Mouse (Mus musculus): ENCODE results near the gene Cryab.

The Cryab gene

GRCm38 (mm10) chr9:50751323-50751722, at the start of gene Cryab:
Gene Cryab, plus strand, starts transcription at chr9:50751325.
- in situ Hi-C loops (cut with MboI): no loop called here

DNA sequence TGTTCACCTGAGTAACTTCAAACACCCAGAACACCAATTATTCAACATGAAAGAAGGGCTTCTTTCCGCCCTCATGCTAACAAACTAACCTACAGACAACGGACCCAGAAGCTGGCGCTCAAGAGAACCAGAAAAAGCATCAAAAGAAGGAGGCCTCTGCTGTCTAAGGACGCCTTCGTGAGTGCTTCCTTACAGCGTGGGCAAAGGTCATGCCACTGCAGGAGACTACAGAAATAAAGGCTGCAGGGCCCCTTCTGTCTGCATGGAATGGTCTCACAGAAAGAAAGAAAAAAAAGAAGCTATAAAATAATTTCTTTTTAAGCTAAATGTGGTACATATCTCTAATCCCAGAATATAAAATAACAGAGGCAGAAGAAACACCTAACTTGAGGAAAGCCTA, 46.2 kb upstream of the Cryab start:
- in situ Hi-C loops (cut with MboI): no loop called here

GRCm38 (mm10) chr9:50709108-50709507, 42.0 kb upstream of the Cryab start:
- in situ Hi-C loops (cut with MboI): no loop called here

DNA sequence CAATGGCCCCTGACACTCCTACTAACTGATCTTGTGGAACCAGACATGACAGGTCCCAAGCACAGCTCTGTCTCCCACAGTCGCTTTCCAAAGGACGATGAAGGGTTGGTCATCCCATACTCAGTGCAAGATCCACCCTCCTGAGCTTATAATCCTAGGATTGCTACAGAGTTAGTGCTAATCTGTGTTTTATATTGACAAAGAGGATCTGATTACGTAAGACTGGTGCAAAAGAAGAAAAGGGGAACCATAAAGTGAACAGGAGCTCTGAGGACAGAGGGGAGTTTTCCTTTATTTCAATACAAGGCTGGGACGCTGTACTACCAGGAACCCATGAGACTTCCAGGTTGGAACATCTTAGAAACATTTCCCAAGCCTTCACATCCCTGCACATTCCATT, 39.8 kb upstream of the Cryab start:
- in situ Hi-C loops (cut with MboI): no loop called here

- in situ Hi-C loops (cut with MboI): no loop called here
These were observed 36.9 kb upstream of the Cryab start for GRCm38 (mm10) chr9:50714188-50714587.

GRCm38 (mm10) chr9:50718878-50719277, 32.2 kb upstream of the Cryab start:
- in situ Hi-C loops (cut with MboI): no loop called here

DNA sequence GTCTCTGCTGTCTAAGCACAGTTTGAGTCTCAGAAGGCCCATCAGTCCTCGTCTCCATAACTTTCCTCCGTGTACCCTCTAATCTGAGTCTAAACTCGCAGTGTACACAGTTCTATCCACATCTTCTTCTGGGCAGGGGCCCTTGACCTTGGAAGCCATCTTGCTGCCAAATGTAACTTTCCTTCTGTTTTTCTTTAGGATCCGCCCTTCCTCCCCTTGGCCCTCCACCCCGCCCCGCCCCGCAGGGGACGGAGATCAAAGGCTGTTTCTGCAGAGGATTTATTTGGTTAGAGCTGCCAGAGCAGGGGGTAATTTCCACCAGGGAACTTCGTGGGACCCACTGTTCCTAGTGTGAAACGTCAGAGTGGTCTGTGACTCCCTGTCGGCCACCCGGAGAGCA, 30.1 kb upstream of the Cryab start:
- in situ Hi-C loops (cut with MboI): no loop called here

DNA sequence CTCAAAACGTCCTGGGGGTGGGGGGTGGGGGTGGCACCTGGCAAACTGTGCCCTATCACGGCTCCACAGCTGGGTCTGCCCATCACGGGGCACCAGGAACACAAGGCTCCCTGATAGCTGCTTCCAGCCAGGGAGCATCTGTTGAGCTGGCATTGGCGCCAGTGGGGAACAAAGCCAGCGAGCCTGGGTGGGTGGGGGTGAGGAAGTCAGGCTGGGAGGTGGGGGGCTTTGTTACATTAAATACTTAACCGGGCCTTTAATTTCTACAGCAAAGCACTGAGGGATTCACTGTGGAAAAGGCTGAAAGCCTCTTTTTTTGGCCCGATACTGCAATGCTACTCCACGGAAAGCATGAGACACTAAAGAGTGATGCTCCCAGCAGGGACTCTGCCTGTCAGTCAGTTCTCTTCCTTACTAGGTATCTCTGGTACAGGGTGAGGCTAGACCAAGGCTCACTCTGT, 28.6 kb upstream of the Cryab start:
- in situ Hi-C loops (cut with MboI): no loop called here

DNA sequence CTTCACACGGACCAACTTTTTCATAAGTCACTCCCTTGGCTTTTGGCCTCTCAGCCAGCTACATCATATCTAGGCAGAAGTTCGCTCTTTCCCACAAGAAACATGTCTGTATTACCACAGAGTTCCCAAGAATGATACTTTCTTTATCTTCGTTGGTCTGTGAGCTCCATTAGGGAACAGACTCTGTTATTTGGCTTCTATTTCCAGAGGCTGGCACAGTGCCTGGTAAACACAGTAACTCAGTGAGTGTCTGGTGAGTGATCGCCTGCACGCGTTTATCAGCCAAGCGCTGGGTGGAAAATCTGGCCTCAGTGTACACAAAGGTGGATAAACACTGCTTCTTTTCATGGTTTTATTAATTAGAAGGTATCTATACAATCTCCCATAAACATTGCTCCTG, 27.7 kb upstream of the Cryab start:
- in situ Hi-C loops (cut with MboI): no loop called here

DNA sequence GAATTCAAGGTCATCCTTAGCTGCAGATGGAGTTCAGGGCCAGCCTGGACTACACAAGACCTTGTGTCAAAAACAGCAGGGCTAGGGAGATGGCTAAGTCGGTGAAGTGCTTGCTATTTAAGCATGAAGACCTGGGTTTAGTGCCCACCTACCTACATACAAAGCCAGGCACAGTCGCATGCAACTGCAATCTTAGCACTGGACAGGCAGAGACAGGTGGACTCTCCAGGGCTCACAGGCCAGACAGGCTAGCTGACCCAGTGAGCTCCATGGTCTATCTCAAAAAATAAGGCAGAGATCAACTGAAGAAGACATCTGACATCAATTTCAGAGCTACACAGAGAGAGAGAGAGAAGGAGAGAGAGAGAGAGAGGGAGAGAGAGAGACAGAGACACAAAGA, 27.0 kb upstream of the Cryab start:
- in situ Hi-C loops (cut with MboI): no loop called here

GRCm38 (mm10) chr9:50724661-50725330, 26.3 kb upstream of the Cryab start:
- in situ Hi-C loops (cut with MboI): no loop called here

GRCm38 (mm10) chr9:50725921-50726590, 25.1 kb upstream of the Cryab start:
- in situ Hi-C loops (cut with MboI): no loop called here

- in situ Hi-C loops (cut with MboI): no loop called here
These were observed 23.8 kb upstream of the Cryab start for GRCm38 (mm10) chr9:50727171-50727924.

DNA sequence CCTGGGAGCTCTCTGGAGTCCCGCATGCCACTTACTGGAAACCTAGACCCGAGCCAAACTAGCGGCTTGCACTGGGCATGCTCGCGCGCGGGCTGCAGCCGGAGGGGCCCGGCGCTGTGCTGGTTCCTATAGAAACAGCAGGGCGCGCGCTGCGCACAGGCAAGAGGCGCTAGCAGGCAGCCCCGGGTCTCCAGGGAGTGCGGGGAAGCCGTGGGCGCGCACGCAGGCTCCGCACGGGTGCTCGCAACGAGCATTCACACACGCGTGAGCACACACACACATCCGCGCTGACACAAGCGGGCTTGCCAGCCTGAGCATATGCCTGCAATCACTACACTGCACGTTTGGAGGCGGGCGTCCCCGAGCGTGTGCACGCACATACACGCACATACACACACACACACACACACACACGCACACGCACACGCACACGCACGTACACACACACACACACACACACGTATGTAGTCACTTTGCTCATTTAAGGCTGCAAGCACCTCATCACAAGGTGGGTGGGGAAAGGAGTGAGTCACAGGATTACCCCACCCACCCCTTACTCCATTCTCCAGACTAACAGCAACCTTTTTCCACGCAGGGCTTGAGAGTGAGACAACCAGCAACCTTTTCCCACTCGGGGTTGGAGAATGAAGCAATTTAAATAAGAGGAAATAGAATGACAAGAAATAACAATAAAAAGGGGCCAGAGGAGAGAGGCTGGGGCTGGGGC, 23.0 kb upstream of the Cryab start:
- in situ Hi-C loops (cut with MboI): no loop called here

DNA sequence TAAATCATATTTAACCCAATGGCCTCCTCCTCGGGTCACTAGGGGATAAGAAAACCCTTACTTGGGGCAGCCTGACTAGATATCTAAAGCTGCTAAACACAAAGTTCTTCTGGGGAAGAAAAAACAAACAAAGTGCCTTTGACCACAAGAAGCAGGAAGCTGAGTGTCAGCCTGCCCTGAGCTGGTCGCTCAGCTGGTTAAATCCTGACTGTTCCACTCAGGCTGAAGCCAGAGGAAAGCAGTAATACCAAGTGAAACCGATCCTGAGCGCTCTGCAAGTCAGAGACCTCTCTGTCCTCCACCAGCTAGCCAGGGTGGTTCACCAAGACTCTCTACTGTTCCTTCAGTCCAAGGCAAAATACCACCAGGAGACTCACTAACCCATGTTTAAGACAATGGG, 21.5 kb upstream of the Cryab start:
- in situ Hi-C loops (cut with MboI): no loop called here

- in situ Hi-C loops (cut with MboI): no loop called here
These were observed 18.6 kb upstream of the Cryab start for GRCm38 (mm10) chr9:50732560-50732959.

DNA sequence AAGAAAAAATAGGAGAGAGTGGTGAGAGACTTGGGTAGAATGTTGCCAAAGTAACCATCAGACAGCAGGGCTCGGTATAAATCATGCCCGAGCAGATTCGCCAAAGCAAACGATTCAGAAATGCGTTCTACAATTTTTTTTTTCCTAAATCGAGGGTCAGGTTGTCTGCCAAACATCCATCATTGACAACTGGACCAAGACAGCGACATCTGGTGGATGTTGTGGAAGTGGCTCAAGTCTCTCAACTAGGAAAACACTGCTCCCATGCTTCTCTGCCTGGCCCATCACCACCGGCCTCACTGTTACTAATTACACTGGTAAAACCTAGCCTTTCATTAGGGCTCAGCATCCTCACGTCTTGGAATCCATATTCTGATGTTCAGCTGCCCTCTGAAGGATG, 16.1 kb upstream of the Cryab start:
- in situ Hi-C loops (cut with MboI): no loop called here

DNA sequence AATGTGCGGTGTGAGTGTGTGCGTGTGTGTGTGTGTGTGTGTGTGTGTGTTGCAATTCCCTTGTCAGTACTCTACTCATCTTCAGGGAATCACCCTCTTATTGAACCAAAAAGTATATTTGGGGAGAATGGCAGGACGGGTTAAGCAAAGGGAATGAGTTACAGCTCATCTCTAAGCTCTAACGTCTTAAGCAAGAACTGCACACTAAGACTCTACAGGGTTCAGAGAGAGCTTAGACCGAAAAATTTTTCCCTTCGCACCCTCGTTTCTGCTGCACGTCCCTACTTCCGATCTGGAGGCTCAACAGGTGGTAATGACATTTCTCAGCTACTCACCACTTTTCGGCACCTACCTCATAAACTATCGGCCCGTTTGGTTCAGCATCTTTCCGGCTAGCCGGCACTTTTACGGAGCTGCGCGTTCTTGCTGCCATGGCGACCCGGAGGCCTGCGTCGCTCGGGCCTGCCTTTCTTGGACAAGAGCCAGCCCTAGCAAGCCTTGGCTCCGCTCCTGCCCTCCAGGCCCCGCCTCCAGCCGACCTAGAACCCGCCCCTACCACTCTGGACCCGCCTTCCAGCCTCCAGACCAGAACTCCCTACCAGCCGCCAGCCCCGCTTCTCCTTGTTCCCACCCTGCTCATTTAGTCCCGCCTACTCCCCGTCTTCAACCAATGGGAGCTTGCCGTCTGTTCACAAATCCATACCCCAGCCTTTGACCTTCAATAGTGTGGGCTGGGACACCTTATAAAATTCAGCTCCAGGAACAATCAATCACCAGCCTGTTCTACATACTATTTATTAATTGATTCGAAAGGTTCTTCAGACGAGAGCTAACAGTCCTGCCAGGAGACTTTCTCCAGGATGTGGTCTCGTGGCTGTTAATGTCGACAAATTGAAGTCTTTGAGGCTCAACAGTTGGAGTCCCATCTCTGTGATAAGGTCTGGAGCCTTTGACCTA, 11.9 kb upstream of the Cryab start, which contains the start of gene Dixdc1:
Gene Dixdc1, minus strand, starts transcription at position 604 of the 957 bp plus-strand sequence.
- in situ Hi-C loops (cut with MboI): no loop called here

DNA sequence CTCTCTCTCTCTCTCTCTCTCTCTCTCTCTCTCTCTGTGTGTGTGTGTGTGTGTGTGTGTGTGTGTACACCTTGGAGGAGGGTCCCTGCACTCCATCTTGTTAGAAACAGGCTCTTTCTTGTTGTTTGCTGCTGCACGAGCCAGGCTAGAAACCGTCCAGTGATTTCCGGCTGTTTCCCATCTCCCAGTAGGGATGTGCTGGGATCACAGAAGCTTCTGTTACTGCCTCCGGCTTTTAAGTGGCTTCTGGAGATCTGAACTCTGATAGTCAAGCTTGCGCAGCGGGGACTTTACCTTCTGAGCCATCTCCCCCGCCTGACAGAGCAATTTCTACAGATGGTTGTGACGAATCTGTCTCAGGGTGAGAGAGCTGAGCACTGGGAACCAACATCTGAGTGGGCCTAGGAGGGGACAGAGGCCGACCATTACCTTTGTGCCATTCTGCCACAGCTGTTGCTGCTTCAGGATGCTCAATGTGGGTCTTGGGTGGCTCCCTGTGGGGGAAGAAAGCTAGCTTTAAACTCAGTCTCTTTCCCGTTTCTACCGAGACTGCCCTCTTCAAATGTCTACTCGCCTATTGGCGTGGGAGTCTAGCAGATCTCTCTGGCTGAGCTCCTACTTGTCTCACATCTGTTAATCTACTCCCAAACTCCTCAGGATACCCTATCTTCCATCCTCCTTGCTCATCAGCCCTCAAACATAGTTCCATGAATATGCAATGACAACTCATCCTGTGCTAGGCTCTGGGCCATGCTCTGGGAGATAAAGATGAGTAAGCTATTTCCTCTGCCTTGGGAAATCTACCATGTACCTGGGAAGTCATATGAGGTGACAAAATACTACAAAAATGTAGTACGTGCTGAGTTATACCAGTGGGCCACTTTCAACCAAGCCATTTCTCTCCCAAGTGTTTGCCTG, 10.0 kb upstream of the Cryab start:
- in situ Hi-C loops (cut with MboI): no loop called here

DNA sequence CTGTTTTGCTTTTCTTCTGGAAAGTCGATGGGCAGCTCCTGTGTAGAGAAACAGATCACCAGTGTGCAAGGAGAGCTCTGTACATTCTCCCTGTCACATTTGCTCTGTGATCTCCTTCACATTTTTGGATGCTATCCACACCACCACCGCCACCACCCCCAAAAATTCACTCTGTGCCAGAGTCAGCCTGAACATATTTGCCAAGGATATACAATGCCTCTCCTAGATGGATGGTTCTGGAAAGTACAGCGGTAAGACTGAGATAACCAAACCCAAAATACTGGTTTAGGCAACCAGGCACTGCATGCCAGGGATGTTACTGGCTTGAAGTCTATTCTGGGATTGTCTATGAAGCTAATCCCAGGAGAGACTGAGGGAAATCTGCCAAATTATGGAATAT, 8.9 kb upstream of the Cryab start:
- in situ Hi-C loops (cut with MboI): no loop called here
